Mouse (Mus musculus): ENCODE results near the gene Ctnnd2.

DNA sequence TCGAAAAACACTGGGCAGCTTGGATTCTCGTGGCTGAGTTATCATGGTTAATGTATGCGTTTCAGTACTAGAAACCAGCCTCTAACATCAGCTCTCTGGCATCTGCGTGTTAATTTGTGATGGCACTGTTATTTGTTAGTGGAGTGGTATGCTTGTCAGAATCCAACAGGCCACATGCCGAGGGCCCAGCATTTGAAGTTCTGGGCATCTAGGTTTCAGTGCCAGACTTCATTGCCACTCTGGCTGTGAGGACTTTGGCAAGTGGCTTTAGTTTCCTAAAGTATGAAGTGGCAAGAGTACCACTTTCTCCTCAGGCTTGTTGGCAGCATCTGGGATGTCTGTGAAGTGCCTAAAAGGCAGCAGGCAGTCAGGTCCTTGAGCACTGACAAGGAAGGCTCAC, 415.1 kb downstream of the Ctnnd2 start:
- no peak for TF ChIP-seq GATA1 (IDR thresholded peaks at IDR 0.05; ENCODE audit: borderline replicate concordance, low read length)
- TF ChIP-seq CTCF (IDR thresholded peaks at IDR 0.05; ENCODE audit: low read depth, low read length) = no peak
